Mouse (Mus musculus) embryonic fibroblast, embryonic 13.5 days (primary cell): ENCODE data around the gene Atp13a3. TPM values are rescaled to one million over a fixed set of nuclear protein-coding genes. Genes with fewer than 3 reads are reported as not detected.

Experiments
- H3K27ac ChIP-seq: 2 replicates; pipeline ENCODE4 v1.5.1; 2012; ENCODE audit warnings: low read length, control low read depth, inconsistent platforms; ENCODE audit not compliant: insufficient read depth
- H3K4me1 ChIP-seq: 2 replicates; pipeline ENCODE4 v1.6.1; 2011; ENCODE audit warnings: low read length; ENCODE audit not compliant: control insufficient read depth, insufficient read depth
- H3K4me3 ChIP-seq: 2 replicates; pipeline ENCODE4 v1.5.1; 2011; ENCODE audit warnings: mild to moderate bottlenecking, control low read depth, low read length; ENCODE audit not compliant: insufficient read depth
- CTCF ChIP-seq: IDR thresholded peaks from 2 replicates; pipeline ENCODE4 v1.5.1; 2011; ENCODE audit warnings: mild to moderate bottlenecking, control low read depth, low read length, moderate library complexity, borderline replicate concordance; ENCODE audit not compliant: insufficient read depth
- POLR2A ChIP-seq: IDR thresholded peaks from 2 replicates; pipeline ENCODE4 v1.6.1; 2011; ENCODE audit warnings: low read depth, mild to moderate bottlenecking, control low read depth, low read length, moderate library complexity
- polyA plus RNA-seq: library from polyadenylated mRNA; stranded (reverse); fragments of >200 nt; gene quantifications from 2 replicates; pipeline ENCODE4 v1.2.4, GENCODE M21; 2011; ENCODE audit warnings: low read depth; ENCODE audit not compliant: missing spikeins, insufficient read length

Atp13a3 gene
- polyA plus RNA-seq, 1 experiment, result 103 TPM

- Histone ChIP-seq H3K4me1 (no peaks in the 10 kb centered on the region), H3K4me3 (no peak overlapping the region), H3K27ac (no peak overlapping the region)
- TF ChIP-seq CTCF, result no peak
- TF ChIP-seq POLR2A, result no peak
Measured at GRCm38 (mm10) chr16:30424053-30424452, 18.3 kb upstream of the Atp13a3 start.

- no peaks in the 10 kb centered on the region for H3K4me1 ChIP-seq
- no peak overlapping the region for H3K4me3 ChIP-seq
- TF ChIP-seq POLR2A (no peak), CTCF (no peak)
- no peak overlapping the region for H3K27ac ChIP-seq
Measured at GRCm38 (mm10) chr16:30416707-30417106, 10.9 kb upstream of the Atp13a3 start.

- no peaks in the 10 kb centered on the region for H3K4me1 ChIP-seq
- TF ChIP-seq CTCF (no peak), POLR2A (no peak)
- no peak overlapping the region for H3K4me3 ChIP-seq
- H3K27ac ChIP-seq, result no peak overlapping the region
Measured at GRCm38 (mm10) chr16:30416284-30416683, 10.5 kb upstream of the Atp13a3 start.

- TF ChIP-seq POLR2A (no peak), CTCF (no peak)
- Histone ChIP-seq H3K4me3 (no peak overlapping the region), H3K4me1 (no peaks in the 10 kb centered on the region), H3K27ac (no peak overlapping the region)
Measured at GRCm38 (mm10) chr16:30412680-30413079, 6.9 kb upstream of the Atp13a3 start.

GRCm38 (mm10) chr16:30410914-30411313 is 5.1 kb upstream of the Atp13a3 start:
- H3K4me3 ChIP-seq, result no peak overlapping the region
- H3K4me1 ChIP-seq, result no peaks in the 10 kb centered on the region
- TF ChIP-seq CTCF (no peak), POLR2A (no peak)
- no peak overlapping the region for H3K27ac ChIP-seq

GRCm38 (mm10) chr16:30407513-30407912 is 1.7 kb upstream of the Atp13a3 start:
- H3K4me1 ChIP-seq, result no peaks in the 10 kb centered on the region
- H3K4me3 ChIP-seq, result no peak overlapping the region
- TF ChIP-seq POLR2A, result no peak
- TF ChIP-seq CTCF, result no peak
- H3K27ac ChIP-seq, result no peak overlapping the region

GRCm38 (mm10) chr16:30403528-30403927 is 2.2 kb downstream of the Atp13a3 start:
- TF ChIP-seq POLR2A (no peak), CTCF (no peak)
- peaks cover 2% of the 10 kb centered on the region; the same call in 1 of the 2 replicates for H3K4me1 ChIP-seq
- H3K27ac ChIP-seq, result no peak overlapping the region
- H3K4me3 ChIP-seq, result no peak overlapping the region

- TF ChIP-seq CTCF (no peak), POLR2A (no peak)
- Histone ChIP-seq H3K4me1 (peaks cover 8% of the 10 kb centered on the region; the same call in 1 of the 2 replicates), H3K27ac (peak overlapping the region; percentile 2; the same call in 1 of the 2 replicates), H3K4me3 (no peak overlapping the region)
Measured at GRCm38 (mm10) chr16:30397127-30398057, 8.4 kb downstream of the Atp13a3 start.

- TF ChIP-seq POLR2A (no peak), CTCF (no peak)
- H3K4me1 ChIP-seq, result peaks cover 9% of the 10 kb centered on the region
- H3K27ac ChIP-seq, result no peak overlapping the region
- H3K4me3 ChIP-seq, result no peak overlapping the region
Measured at GRCm38 (mm10) chr16:30395136-30395535, 10.6 kb downstream of the Atp13a3 start.

GRCm38 (mm10) chr16:30390650-30391340 is 15.0 kb downstream of the Atp13a3 start:
- Histone ChIP-seq H3K4me3 (no peak overlapping the region), H3K27ac (no peak overlapping the region), H3K4me1 (peaks cover 8% of the 10 kb centered on the region)
- TF ChIP-seq CTCF (no peak), POLR2A (no peak)
